Mouse (Mus musculus): Measurements from ENCODE around the gene Bbox1. TPM values are rescaled to one million over a fixed set of nuclear protein-coding genes. Genes with fewer than 3 reads are reported as not detected.

The Bbox1 gene
- polyA plus RNA-seq, 2 experiments = 0.59 to 1.1 TPM

DNA sequence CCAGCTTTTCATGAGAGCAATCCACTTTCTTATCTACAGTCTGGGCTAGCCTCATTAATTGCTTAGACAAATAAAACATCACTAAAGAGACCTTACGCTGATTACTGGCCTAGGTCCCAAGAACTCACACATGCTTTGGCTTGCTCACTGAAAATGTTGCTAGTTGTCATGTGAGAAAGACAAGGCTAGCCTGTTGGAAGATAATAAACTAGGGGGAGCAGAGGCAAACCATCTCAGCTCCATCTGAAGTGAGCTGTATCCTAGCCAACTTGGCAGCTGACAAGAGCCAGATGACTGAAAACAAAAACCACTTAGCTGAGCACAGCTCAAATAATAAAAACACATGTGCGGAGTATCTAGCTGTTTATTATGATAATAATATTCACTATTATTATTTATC is 40.2 kb downstream of the Bbox1 start:
- Histone ChIP-seq H3K4me1 (ENCODE audit: control insufficient read depth, insufficient read depth, low read length) (no peaks in the 10 kb centered on the region), H3K9ac (ENCODE audit: low read depth, low read length, severe bottlenecking) (no peak overlapping the region), H3K9me3 (ENCODE audit: control insufficient read depth, low read length) (no peaks in the 10 kb centered on the region), H3K27me3 (ENCODE audit: control insufficient read depth, insufficient read depth, low read length) (no peaks in the 10 kb centered on the region), H3K4me2 (replicated peaks; ENCODE audit: low read depth, low read length, severe bottlenecking) (no peak overlapping the region), H3K36me3 (ENCODE audit: control insufficient read depth, insufficient read depth, low read length) (no peaks in the 10 kb centered on the region), H3K27ac (replicated peaks; ENCODE audit: low read depth, low read length) (no peak overlapping the region), H3K4me3 (replicated peaks; ENCODE audit: low read length) (no peak overlapping the region)
- 48% methylated on average over 2 of the region's 2 CpGs for WGBS
- TF ChIP-seq POLR2A (IDR thresholded peaks at IDR 0.05; ENCODE audit: borderline replicate concordance, extremely low read depth, insufficient read depth, insufficient read length) = no peak
- DNase-seq (ENCODE audit: low spot score) (peak; percentile 73), ATAC-seq (ENCODE audit: low FRiP score, low read depth) (peak; percentile 68; the same call in 1 of the 2 replicates)

- no peak overlapping the region for H3K9ac ChIP-seq (ENCODE audit: low read depth, low read length, severe bottlenecking)
- 56% methylated on average over 3 of the region's 3 CpGs for WGBS
- H3K36me3 ChIP-seq (ENCODE audit: control insufficient read depth, insufficient read depth, low read length) = no peaks in the 10 kb centered on the region
- no peak for TF ChIP-seq POLR2A (IDR thresholded peaks at IDR 0.05; ENCODE audit: borderline replicate concordance, extremely low read depth, insufficient read depth, insufficient read length)
- no peak overlapping the region for H3K4me2 ChIP-seq (replicated peaks; ENCODE audit: low read depth, low read length, severe bottlenecking)
- H3K9me3 ChIP-seq (ENCODE audit: control insufficient read depth, low read length) = no peaks in the 10 kb centered on the region
- H3K4me3 ChIP-seq (replicated peaks; ENCODE audit: low read length) = no peak overlapping the region
- H3K4me1 ChIP-seq (ENCODE audit: control insufficient read depth, insufficient read depth, low read length) = no peaks in the 10 kb centered on the region
- ATAC-seq (ENCODE audit: low FRiP score, low read depth) = no peak
- no peaks in the 10 kb centered on the region for H3K27me3 ChIP-seq (ENCODE audit: control insufficient read depth, insufficient read depth, low read length)
- no peak overlapping the region for H3K27ac ChIP-seq (replicated peaks; ENCODE audit: low read depth, low read length)
- peak; percentile 29 for DNase-seq (ENCODE audit: low spot score)
Observed at GRCm38 (mm10) chr2:110269281-110269680, 45.1 kb downstream of the Bbox1 start.

- Histone ChIP-seq H3K27me3 (ENCODE audit: control insufficient read depth, insufficient read depth, low read length) (no peaks in the 10 kb centered on the region), H3K27ac (replicated peaks; ENCODE audit: low read depth, low read length) (no peak overlapping the region)
- 86% methylated on average over 9 of the region's 9 CpGs for WGBS
Observed at GRCm38 (mm10) chr2:110232252-110232651, 82.1 kb downstream of the Bbox1 start.

DNA sequence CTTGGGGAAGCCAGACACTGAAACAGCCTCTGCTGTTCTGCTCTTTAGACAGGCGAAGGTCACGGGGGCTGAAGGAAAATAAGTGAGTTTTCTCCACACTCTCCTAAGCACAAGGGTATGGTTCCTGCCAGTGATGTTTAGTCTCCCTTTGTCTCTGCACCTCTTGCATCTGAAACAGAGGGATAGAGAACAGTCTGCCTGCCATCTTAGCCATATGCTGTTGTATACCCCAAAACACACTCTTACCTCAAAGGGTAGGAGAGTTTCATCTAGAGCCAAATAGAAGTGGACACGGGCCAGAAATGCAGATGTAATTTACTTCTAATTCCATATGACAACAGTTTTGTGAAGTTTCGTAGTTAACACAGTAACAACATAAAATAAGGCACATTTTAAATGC is 83.6 kb downstream of the Bbox1 start:
- no peak for ATAC-seq (ENCODE audit: low FRiP score, low read depth)
- 63% methylated on average over 4 of the region's 4 CpGs for WGBS
- no peak overlapping the region for H3K4me2 ChIP-seq (replicated peaks; ENCODE audit: low read depth, low read length, severe bottlenecking)
- H3K4me1 ChIP-seq (ENCODE audit: control insufficient read depth, insufficient read depth, low read length) = peaks cover 16% of the 10 kb centered on the region
- H3K36me3 ChIP-seq (ENCODE audit: control insufficient read depth, insufficient read depth, low read length) = no peaks in the 10 kb centered on the region
- H3K9ac ChIP-seq (ENCODE audit: low read depth, low read length, severe bottlenecking) = no peak overlapping the region
- TF ChIP-seq POLR2A (IDR thresholded peaks at IDR 0.05; ENCODE audit: borderline replicate concordance, extremely low read depth, insufficient read depth, insufficient read length) = no peak
- H3K27me3 ChIP-seq (ENCODE audit: control insufficient read depth, insufficient read depth, low read length) = no peaks in the 10 kb centered on the region
- no peak overlapping the region for H3K4me3 ChIP-seq (replicated peaks; ENCODE audit: low read length)
- DNase-seq (ENCODE audit: low spot score) = no peak
- no peaks in the 10 kb centered on the region for H3K9me3 ChIP-seq (ENCODE audit: control insufficient read depth, low read length)
- 0 out of 2 replicates have a peak overlapping the region, but pooled peaks have one; percentile 6 for H3K27ac ChIP-seq (replicated peaks; ENCODE audit: low read depth, low read length)

More at GRCm38 (mm10) chr2:110232252-110232651, 82.1 kb downstream of the Bbox1 start:
- Histone ChIP-seq H3K4me2 (replicated peaks; ENCODE audit: low read depth, low read length, severe bottlenecking) (no peak overlapping the region), H3K36me3 (ENCODE audit: control insufficient read depth, insufficient read depth, low read length) (no peaks in the 10 kb centered on the region), H3K9me3 (ENCODE audit: control insufficient read depth, low read length) (no peaks in the 10 kb centered on the region), H3K4me1 (ENCODE audit: control insufficient read depth, insufficient read depth, low read length) (peaks cover 12% of the 10 kb centered on the region), H3K4me3 (replicated peaks; ENCODE audit: low read length) (no peak overlapping the region), H3K9ac (ENCODE audit: low read depth, low read length, severe bottlenecking) (no peak overlapping the region)
- TF ChIP-seq POLR2A (IDR thresholded peaks at IDR 0.05; ENCODE audit: borderline replicate concordance, extremely low read depth, insufficient read depth, insufficient read length) = no peak
- DNase-seq (ENCODE audit: low spot score) (no peak), ATAC-seq (ENCODE audit: low FRiP score, low read depth) (no peak)

DNA sequence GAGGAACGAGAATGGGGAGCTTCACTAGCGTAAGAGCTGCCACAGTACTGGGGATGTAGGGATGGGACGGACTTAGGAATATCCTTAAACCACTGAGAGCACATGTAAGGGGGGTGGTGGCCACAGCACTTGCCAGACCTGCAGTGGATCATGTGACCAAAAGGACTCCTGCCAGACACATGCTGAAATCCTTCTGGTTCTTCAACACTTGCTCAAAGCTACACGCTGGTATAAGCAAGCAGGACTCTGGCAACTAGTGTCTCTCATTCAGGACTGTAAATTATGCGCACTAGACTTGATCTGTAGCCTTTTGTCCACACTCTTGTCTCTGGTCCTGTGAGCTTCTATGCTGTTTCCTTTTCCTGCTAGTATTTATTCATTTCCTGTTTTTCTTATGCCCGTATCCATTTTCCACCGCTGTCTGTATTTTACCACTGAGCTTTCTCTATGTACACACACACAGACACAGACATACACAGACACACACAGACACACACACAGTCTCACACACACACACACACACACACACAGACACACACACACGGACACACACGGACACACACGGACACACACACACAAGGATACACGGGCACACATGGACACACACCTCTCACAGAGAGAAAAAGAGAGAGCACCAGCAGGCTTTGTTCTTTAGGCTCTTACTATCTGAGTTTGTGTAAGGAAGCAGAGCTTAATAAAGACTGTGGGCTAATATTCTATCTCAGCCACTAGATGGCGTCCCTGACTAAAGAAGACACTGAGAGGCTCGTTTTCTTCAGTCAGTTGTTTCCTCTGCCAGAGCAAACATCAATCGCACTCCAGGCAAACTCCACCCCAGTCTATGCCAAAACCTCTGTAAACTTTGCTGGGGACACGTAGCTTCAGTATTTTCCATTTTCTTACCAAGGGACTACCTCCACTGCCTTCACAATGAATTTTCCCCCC is 84.9 kb downstream of the Bbox1 start:
- DNase-seq (ENCODE audit: low spot score) (peak; percentile 95), ATAC-seq (ENCODE audit: low FRiP score, low read depth) (peak; percentile 79)
- no peak overlapping the region for H3K9ac ChIP-seq (ENCODE audit: low read depth, low read length, severe bottlenecking)

More for the DNA sequence above, 84.9 kb downstream of the Bbox1 start:
- no peak overlapping the region for H3K4me3 ChIP-seq (replicated peaks; ENCODE audit: low read length)
- 36% methylated on average over 15 of the region's 15 CpGs for WGBS
- H3K4me1 ChIP-seq (ENCODE audit: control insufficient read depth, insufficient read depth, low read length) = peaks cover 16% of the 10 kb centered on the region
- H3K4me2 ChIP-seq (replicated peaks; ENCODE audit: low read depth, low read length, severe bottlenecking) = no peak overlapping the region; the same call in 1 of the 2 replicates
- no peak for TF ChIP-seq POLR2A (IDR thresholded peaks at IDR 0.05; ENCODE audit: borderline replicate concordance, extremely low read depth, insufficient read depth, insufficient read length)
- no peaks in the 10 kb centered on the region for H3K9me3 ChIP-seq (ENCODE audit: control insufficient read depth, low read length)
- H3K36me3 ChIP-seq (ENCODE audit: control insufficient read depth, insufficient read depth, low read length) = no peaks in the 10 kb centered on the region
- H3K27me3 ChIP-seq (ENCODE audit: control insufficient read depth, insufficient read depth, low read length) = no peaks in the 10 kb centered on the region
- H3K27ac ChIP-seq (replicated peaks; ENCODE audit: low read depth, low read length) = no peak overlapping the region

Measured in limb, embryonic 14.5 days (tissue).